Mouse (Mus musculus): ENCODE measurements around the gene Wrb. TPM values are rescaled to one million over a fixed set of nuclear protein-coding genes. Genes with fewer than 3 reads are reported as not detected.

The Wrb gene
- polyA plus RNA-seq, 1 experiment: 23.2 TPM

GRCm38 (mm10) chr16:96201485-96202232 lies 56.5 kb downstream of the Wrb start:
- H3K27ac ChIP-seq (ENCODE audit: insufficient read depth, low read length): no peak overlapping the region
- H3K27me3 ChIP-seq (ENCODE audit: control insufficient read depth, insufficient read depth, low read length, poor library complexity, severe bottlenecking): no peaks in the 10 kb centered on the region
- no peaks in the 10 kb centered on the region for H3K36me3 ChIP-seq (ENCODE audit: control insufficient read depth, insufficient read depth, low read length, poor library complexity, severe bottlenecking)
- no peaks in the 10 kb centered on the region for H3K4me1 ChIP-seq (ENCODE audit: control insufficient read depth, insufficient read depth, low read length)
- no peak for TF ChIP-seq CTCF (IDR thresholded peaks at IDR 0.05; ENCODE audit: low read depth, low read length)
- TF ChIP-seq POLR2A (IDR thresholded peaks at IDR 0.05; ENCODE audit: insufficient read depth, low read length): no peak
- no peaks in the 10 kb centered on the region for H3K9me3 ChIP-seq (replicated peaks; ENCODE audit: control insufficient read depth, insufficient read depth, low read length, poor library complexity, severe bottlenecking)
- no peak overlapping the region for H3K9ac ChIP-seq (ENCODE audit: low read depth, poor library complexity, severe bottlenecking)
- no peak overlapping the region for H3K4me3 ChIP-seq (ENCODE audit: low read depth, low read length)

Other genes with a start within 250 kb of the Wrb start
- gene Psmg1, start 154.4 kb upstream of the Wrb start, polyA plus RNA-seq (2011; ENCODE audit: insufficient read depth, insufficient read length, low read depth, missing spikeins): 94.9 and 97.2 TPM in 2 replicates
- 184 and 200 TPM in 2 replicates for gene Brwd1, start 62.9 kb upstream of the Wrb start, polyA plus RNA-seq (2011; ENCODE audit: insufficient read depth, insufficient read length, low read depth, missing spikeins)
- 284 and 309 TPM in 2 replicates for gene Hmgn1, start 17.7 kb upstream of the Wrb start, polyA plus RNA-seq (2011; ENCODE audit: insufficient read depth, insufficient read length, low read depth, missing spikeins)
- 0.25 TPM in 1 of 2 replicates, not detected in the other for gene Lca5l, start 46.9 kb downstream of the Wrb start, polyA plus RNA-seq (2011; ENCODE audit: insufficient read depth, insufficient read length, low read depth, missing spikeins)
- 1.6 and 5.6 TPM in 2 replicates for gene Sh3bgr, start 55.0 kb downstream of the Wrb start, polyA plus RNA-seq (2011; ENCODE audit: insufficient read depth, insufficient read length, low read depth, missing spikeins)
- not detected in 2 replicates for gene B3galt5, start 90.4 kb downstream of the Wrb start, polyA plus RNA-seq (2011; ENCODE audit: insufficient read depth, insufficient read length, low read depth, missing spikeins)